ENCODE assay signal across 19 mouse cellular contexts in the genomic region with DNA sequence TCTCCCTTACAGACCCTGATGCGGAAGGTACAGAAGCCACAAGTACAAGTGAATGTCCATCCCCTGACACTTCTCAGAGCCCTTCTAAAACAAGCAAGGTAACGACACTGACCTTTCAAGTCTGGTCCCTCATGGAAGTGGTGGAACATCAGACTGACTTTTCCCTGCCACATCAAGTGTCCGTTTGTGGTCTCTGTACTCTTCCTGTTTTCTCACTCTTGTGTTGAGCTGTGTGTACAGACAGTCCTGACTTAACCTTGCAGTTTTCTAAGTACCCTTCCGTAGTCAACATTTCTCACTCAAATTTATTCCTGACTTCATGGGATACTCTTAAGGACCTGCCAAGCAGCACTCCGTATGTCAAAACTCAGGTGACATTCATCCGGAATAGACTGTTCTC.
"Had no signal": no experiment of that assay in that cellular context is flagged by ENCODE, and none has a peak within 500 bp of the region (broad histone marks: within the 10 kb centered on the region; RNA-seq: fewer than 3 reads in every experiment).

No protein-coding gene starts in this region.

- DNase-seq: liver, postnatal 0 days; lung, adult 2 months; lung, postnatal 14 days; lung, postnatal 36 days; midbrain, embryonic 14.5 days; right cerebral cortex, postnatal 25 days; right cerebral cortex, postnatal 4 days; spleen, adult 18-20 months; thymus, adult 18-20 months; thymus, postnatal 14 days; thymus, postnatal 36 days had no signal

- H3K4me3 ChIP-seq: liver, embryonic 15.5 days; lung, embryonic 15.5 days; midbrain, embryonic 10.5 days; midbrain, embryonic 12.5 days; neural tube, embryonic 13.5 days had no signal

- H3K27ac ChIP-seq: liver, embryonic 15.5 days; lung, embryonic 15.5 days; macrophage; midbrain, embryonic 10.5 days; midbrain, embryonic 12.5 days; neural tube, embryonic 13.5 days had no signal

- ATAC-seq: liver, postnatal 0 days; lung, postnatal 0 days; midbrain, embryonic 16.5 days had no signal
